Mouse (Mus musculus) c-Kit-positive CD71-positive TER-119-negative erythroid progenitor cells, embryonic 14.5 days (primary cell): ENCODE measurements around the gene Brsk2.

Experiments used
- DNase-seq: peaks from one replicate; pipeline ENCODE4 v3.0.0-alpha.2; 2013; ENCODE audit warnings: low read depth

Gene Brsk2

GRCm38 (mm10) chr7:142034198-142034597, 84.6 kb downstream of the Brsk2 start:
- no peak for DNase-seq

GRCm38 (mm10) chr7:142035048-142035811, 85.7 kb downstream of the Brsk2 start:
- no peak for DNase-seq

- DNase-seq = no peak
Measured at GRCm38 (mm10) chr7:142037553-142038170, 88.1 kb downstream of the Brsk2 start.

GRCm38 (mm10) chr7:142040756-142041155, 91.2 kb downstream of the Brsk2 start:
- DNase-seq = no peak

GRCm38 (mm10) chr7:142045344-142045743, 95.8 kb downstream of the Brsk2 start:
- no peak for DNase-seq

GRCm38 (mm10) chr7:142045932-142046331, 96.4 kb downstream of the Brsk2 start:
- DNase-seq = no peak

- no peak for DNase-seq
Measured at GRCm38 (mm10) chr7:142050536-142050935, 101.0 kb downstream of the Brsk2 start.
